Mouse (Mus musculus): ENCODE results near the gene Fkbp5. TPM values are rescaled to one million over a fixed set of nuclear protein-coding genes. Genes with fewer than 3 reads are reported as not detected.
A peak's percentile ranks its signal among the peaks of the same experiment; 100 is the strongest.
"Not testable (repeated sequence)": the region's sequence is repeated elsewhere in the genome, so short reads cannot be mapped to it uniquely, and the experiment has no call there.

Fkbp5 gene
- 28.3 and 32.6 TPM in 2 replicates for polyA plus RNA-seq (2016; fragmentation: Nextera tagmentation; extraction: Ambion mirVana)

DNA sequence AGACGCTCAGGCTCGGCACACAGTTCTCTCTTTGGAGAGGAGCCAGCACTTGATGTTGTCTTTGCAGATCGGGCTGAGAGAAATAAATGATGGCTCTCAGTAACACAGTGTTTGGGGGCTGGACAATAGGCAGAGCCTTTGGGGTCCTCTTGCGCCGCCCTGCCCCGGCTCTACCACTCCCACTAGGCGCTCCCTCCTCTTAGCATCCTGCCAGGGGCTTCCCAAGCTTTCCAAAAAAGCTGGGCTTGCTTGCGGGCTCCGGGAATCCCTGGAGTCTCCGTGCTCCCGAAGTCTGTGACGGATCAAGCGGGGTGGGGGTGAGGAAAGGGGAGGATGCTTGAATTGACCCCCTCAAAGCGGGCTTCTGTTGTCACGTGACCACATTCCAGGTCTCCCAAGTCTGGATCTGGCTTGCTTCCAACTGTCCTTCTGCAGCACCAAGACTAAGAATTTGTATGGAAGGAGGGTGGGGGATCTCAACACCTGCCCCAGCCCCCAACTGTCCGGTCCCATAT is at the start of gene Fkbp5:
Fkbp5 (minus strand) TSS at position 87 of the 515 bp plus-strand sequence.
- WGBS = 3% methylated on average over 16 of the region's 16 CpGs
- Histone ChIP-seq H3K9me3 (replicated peaks) (no peaks in the 10 kb centered on the region), H3K4me1 (peaks cover 39% of the 10 kb centered on the region), H3K27ac (peak within 1 kb of the TSS; percentile 82), H3K4me2 (replicated peaks) (peak within 1 kb of the TSS; percentile 80), H3K36me3 (no peaks in the 10 kb centered on the region), H3K4me3 (peak within 1 kb of the TSS; percentile 44), H3K27me3 (peaks cover 46% of the 10 kb centered on the region), H3K9ac (peak within 1 kb of the TSS; percentile 61)
- ATAC-seq (ENCODE audit: low FRiP score) = peak; percentile 26

DNA sequence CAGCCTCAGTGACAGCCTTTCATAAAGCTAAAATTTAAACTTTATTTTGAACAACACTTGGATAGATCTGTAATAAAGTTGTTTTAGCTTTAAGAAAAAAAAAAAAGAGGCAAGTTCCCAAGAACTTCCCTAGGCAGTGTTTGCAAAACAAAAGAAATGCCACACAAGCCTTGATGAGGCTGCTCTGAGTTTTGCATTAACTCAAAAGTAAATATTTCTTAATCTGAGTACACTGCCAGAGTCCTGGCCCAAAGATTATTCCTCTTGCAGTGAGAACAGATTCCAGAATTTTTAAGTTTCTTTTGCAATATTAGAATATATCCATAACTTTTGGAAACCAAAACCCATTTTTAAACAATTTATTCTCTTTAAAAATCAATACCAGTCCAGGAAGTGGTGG is 47.9 kb upstream of the Fkbp5 start:
- Histone ChIP-seq H3K36me3 (no peaks in the 10 kb centered on the region), H3K27ac (no peak overlapping the region), H3K27me3 (no peaks in the 10 kb centered on the region), H3K4me3 (no peak overlapping the region), H3K4me1 (no peaks in the 10 kb centered on the region), H3K9ac (no peak overlapping the region), H3K9me3 (replicated peaks) (no peaks in the 10 kb centered on the region), H3K4me2 (replicated peaks) (no peak overlapping the region)
- ATAC-seq (ENCODE audit: low FRiP score) = no peak

- peaks cover 5% of the 10 kb centered on the region; the same call in 1 of the 2 replicates for H3K4me1 ChIP-seq
- H3K36me3 ChIP-seq = no peaks in the 10 kb centered on the region
- H3K4me3 ChIP-seq = no peak overlapping the region
- WGBS = 58% methylated on average over 7 of the region's 7 CpGs
- no peaks in the 10 kb centered on the region for H3K27me3 ChIP-seq
- no peak overlapping the region for H3K4me2 ChIP-seq (replicated peaks)
- no peak overlapping the region for H3K27ac ChIP-seq
- ATAC-seq (ENCODE audit: low FRiP score) = no peak
- no peak overlapping the region for H3K9ac ChIP-seq
- no peaks in the 10 kb centered on the region for H3K9me3 ChIP-seq (replicated peaks)
These were observed 44.3 kb upstream of the Fkbp5 start for GRCm38 (mm10) chr17:28561613-28562012.

- H3K27ac ChIP-seq = no peak within 1 kb of the TSS
- WGBS = 91% methylated on average over 4 of the region's 4 CpGs
- no peaks in the 10 kb centered on the region for H3K9me3 ChIP-seq (replicated peaks)
- H3K9ac ChIP-seq = no peak within 1 kb of the TSS
- ATAC-seq (ENCODE audit: low FRiP score) = no peak
- no peak within 1 kb of the TSS for H3K4me2 ChIP-seq (replicated peaks)
- H3K4me1 ChIP-seq = peaks cover 7% of the 10 kb centered on the region; the same call in 1 of the 2 replicates
- no peaks in the 10 kb centered on the region for H3K36me3 ChIP-seq
- H3K27me3 ChIP-seq = no peaks in the 10 kb centered on the region
- no peak within 1 kb of the TSS for H3K4me3 ChIP-seq
These were observed 43.3 kb upstream of the Fkbp5 start, which contains the start of gene Clps for GRCm38 (mm10) chr17:28560598-28560997. TSS of gene Clps (minus strand) at chr17:28560766.

GRCm38 (mm10) chr17:28557772-28558171 is 40.4 kb upstream of the Fkbp5 start:
- H3K36me3 ChIP-seq = no peaks in the 10 kb centered on the region
- peaks cover 14% of the 10 kb centered on the region for H3K4me1 ChIP-seq
- H3K27me3 ChIP-seq = no peaks in the 10 kb centered on the region
- no peaks in the 10 kb centered on the region for H3K9me3 ChIP-seq (replicated peaks)
- 70% methylated on average over 6 of the region's 6 CpGs for WGBS
- no peak overlapping the region for H3K4me2 ChIP-seq (replicated peaks)
- H3K4me3 ChIP-seq = no peak overlapping the region
- H3K27ac ChIP-seq = no peak overlapping the region
- ATAC-seq (ENCODE audit: low FRiP score) = no peak
- H3K9ac ChIP-seq = no peak overlapping the region

DNA sequence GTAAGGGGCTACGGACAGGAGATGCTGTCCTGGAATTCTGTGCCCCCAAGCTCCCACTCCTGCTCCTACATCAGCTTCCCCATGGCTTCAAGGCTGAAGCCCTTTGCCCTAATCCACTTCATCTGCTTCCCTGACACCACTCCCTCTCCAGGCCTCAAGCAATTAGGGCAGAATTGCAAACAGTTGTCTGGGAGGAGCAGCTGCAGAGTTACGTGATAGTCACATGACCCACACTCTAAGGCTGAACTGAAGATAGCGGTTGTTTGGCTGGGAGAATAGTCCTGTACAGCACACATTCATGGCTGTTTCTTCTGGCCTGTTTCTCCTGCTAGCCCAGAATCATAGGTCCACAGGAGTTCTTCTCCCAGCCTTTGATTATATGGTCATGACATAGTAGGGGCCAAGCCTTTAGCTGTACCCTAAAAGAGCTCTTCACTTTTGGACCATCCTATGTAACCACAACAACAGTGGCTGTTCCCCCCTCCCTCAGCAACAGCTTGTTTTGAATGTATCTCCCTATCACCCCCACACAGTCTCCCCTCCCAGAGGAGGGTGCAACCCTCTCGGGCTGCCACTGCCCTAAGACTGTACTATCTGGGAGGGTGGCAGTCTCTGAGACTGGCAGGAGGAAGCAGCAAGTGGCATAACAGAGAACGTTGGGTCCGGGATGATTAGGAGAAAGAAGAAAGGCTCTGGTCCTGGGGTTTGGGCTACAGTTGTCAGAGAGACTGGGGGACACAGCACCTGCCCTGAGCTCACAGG is 39.5 kb upstream of the Fkbp5 start:
- 50% methylated on average over 6 of the region's 6 CpGs for WGBS
- no peaks in the 10 kb centered on the region for H3K36me3 ChIP-seq
- H3K4me3 ChIP-seq = no peak overlapping the region
- no peaks in the 10 kb centered on the region for H3K9me3 ChIP-seq (replicated peaks)
- peaks cover 15% of the 10 kb centered on the region for H3K4me1 ChIP-seq
- no peak overlapping the region for H3K9ac ChIP-seq
- H3K27ac ChIP-seq = no peak overlapping the region
- peak; percentile 13; the same call in 1 of the 2 replicates for ATAC-seq (ENCODE audit: low FRiP score)
- H3K4me2 ChIP-seq (replicated peaks) = no peak overlapping the region
- H3K27me3 ChIP-seq = no peaks in the 10 kb centered on the region

DNA sequence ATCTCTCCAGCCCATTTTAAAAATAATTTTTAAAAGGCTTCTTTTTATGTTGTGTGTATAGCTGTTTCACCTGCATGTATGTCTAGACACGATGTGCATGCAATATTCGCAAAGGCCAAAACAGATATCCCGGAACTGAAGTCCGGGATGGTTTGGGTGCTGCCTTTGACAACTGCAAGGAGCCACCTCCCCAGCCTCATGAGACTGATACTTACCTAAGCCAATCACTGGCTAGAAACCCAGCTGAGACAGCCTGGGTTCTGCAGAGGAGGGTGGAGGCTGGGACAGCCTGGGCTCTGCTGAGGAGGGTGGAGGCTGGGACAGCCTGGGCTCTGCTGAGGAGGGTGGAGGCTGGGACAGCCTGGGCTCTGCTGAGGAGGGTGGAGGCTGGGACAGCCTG is 36.7 kb upstream of the Fkbp5 start:
- not testable (repeated sequence) for ATAC-seq (ENCODE audit: low FRiP score); H3K36me3 ChIP-seq; H3K9ac ChIP-seq; H3K27ac ChIP-seq; H3K4me2 ChIP-seq (replicated peaks); H3K4me3 ChIP-seq; H3K27me3 ChIP-seq; H3K9me3 ChIP-seq (replicated peaks)
- WGBS = 90% methylated on average over 4 of the region's 4 CpGs
- peaks cover 15% of the 10 kb centered on the region for H3K4me1 ChIP-seq

DNA sequence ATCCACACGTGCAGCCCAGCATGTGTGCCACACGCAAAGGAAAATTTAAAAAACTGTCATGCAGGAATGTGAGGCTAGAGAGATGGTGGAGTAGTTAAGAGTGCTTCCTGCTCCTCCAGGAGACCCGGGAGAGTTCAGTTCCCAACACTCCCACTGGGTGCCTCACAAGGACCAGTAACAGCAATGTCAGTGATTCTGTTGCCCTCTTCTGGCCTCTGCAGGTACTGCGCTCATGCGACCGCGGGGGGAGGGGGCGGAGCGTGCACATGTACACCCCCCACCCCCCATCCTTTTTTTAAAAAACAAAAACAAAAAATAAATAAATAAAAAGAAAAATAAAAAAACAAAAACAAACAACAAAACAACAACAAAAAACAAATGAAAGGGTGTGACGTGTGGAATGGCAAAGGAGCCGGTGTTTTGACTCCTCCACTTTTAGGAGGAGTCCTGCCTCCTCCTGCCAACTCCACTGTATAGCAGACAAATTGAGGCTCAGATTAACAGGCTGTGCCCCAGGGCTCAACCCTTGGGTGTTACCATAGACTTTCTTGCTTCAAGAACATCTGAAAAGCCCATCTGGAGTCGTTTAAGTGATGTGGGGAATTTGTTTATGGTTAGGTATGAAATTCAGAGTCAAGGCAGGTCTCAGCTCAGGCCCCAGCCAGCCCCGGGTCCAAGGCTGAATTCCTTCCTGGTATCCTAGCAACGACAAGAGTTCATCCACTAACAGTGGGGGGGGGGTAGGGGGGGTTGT is 35.9 kb upstream of the Fkbp5 start:
- no peak overlapping the region for H3K9ac ChIP-seq
- no peak for ATAC-seq (ENCODE audit: low FRiP score)
- 5% methylated on average over 14 of the region's 14 CpGs for WGBS
- no peaks in the 10 kb centered on the region for H3K27me3 ChIP-seq
- no peak overlapping the region for H3K4me2 ChIP-seq (replicated peaks)
- no peak overlapping the region for H3K4me3 ChIP-seq
- peaks cover 15% of the 10 kb centered on the region for H3K4me1 ChIP-seq
- H3K9me3 ChIP-seq (replicated peaks) = no peaks in the 10 kb centered on the region
- H3K36me3 ChIP-seq = no peaks in the 10 kb centered on the region
- H3K27ac ChIP-seq = no peak overlapping the region

- no peaks in the 10 kb centered on the region for H3K36me3 ChIP-seq
- H3K4me2 ChIP-seq (replicated peaks) = no peak within 1 kb of the TSS
- no peak for ATAC-seq (ENCODE audit: low FRiP score)
- no peak within 1 kb of the TSS for H3K4me3 ChIP-seq
- H3K27me3 ChIP-seq = no peaks in the 10 kb centered on the region
- H3K4me1 ChIP-seq = peaks cover 9% of the 10 kb centered on the region; the same call in 1 of the 2 replicates
- 76% methylated on average over 14 of the region's 14 CpGs for WGBS
- H3K27ac ChIP-seq = no peak within 1 kb of the TSS
- H3K9me3 ChIP-seq (replicated peaks) = no peaks in the 10 kb centered on the region
- H3K9ac ChIP-seq = no peak within 1 kb of the TSS
These were observed 31.8 kb upstream of the Fkbp5 start, which contains the start of gene Clpsl2 for GRCm38 (mm10) chr17:28549111-28549510. TSS of gene Clpsl2 (plus strand) at chr17:28549411.

DNA sequence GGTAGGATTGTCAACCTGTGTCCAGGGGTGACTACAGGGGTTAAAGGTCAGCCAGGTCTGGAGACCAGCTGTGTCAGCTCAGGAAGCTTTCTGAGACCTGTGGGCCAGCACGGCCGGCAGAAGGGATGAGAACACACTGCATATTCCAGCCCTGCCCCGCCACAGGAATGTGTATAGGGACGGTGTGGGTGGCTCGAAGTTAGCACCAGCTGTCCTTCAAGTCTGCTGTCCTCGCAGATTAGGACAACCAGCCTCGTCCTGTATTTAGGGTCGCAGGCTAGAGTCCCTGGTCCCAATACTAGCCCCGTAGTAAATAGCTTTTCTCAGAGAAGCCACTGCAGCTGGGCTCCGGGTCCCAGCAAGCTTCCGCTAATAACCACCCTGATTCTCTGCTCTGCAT is 31.2 kb upstream of the Fkbp5 start:
- no peaks in the 10 kb centered on the region for H3K9me3 ChIP-seq (replicated peaks)
- 68% methylated on average over 11 of the region's 11 CpGs for WGBS
- ATAC-seq (ENCODE audit: low FRiP score) = no peak

DNA sequence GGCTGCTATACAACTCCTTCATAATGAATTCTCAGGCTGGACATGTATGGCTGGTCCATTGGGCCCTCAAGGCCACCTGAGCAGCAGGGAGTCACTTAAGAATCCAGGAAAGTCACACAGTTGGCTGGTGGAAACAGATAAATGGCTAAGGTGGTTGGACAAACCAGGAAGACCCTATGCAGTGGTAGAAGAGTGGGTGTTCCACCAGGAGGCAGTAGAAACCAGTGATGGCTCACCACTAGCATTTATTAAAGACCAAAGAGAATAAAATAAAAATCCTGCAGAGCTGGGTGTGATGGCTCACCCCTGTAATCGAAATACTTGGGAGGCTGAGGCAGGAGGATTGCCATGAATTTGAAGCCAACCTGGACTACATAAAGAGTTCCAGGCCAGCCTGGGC is 29.6 kb upstream of the Fkbp5 start:
- Histone ChIP-seq H3K4me3 (no peak overlapping the region), H3K9me3 (replicated peaks) (0 out of 2 replicates have a peak, but pooled peaks cover 1% of the 10 kb centered on the region), H3K9ac (no peak overlapping the region), H3K27me3 (no peaks in the 10 kb centered on the region), H3K4me2 (replicated peaks) (no peak overlapping the region), H3K36me3 (no peaks in the 10 kb centered on the region), H3K4me1 (no peaks in the 10 kb centered on the region), H3K27ac (no peak overlapping the region)
- no peak for ATAC-seq (ENCODE audit: low FRiP score)
- WGBS = 81% methylated on average over 1 of the region's 1 CpGs

More for the DNA sequence above, 31.2 kb upstream of the Fkbp5 start:
- Histone ChIP-seq H3K4me1 (peaks cover 8% of the 10 kb centered on the region; the same call in 1 of the 2 replicates), H3K36me3 (no peaks in the 10 kb centered on the region), H3K27me3 (no peaks in the 10 kb centered on the region), H3K4me3 (no peak overlapping the region), H3K4me2 (replicated peaks) (no peak overlapping the region), H3K9ac (no peak overlapping the region), H3K27ac (no peak overlapping the region)

GRCm38 (mm10) chr17:28537881-28538280 is 20.6 kb upstream of the Fkbp5 start:
- no peak overlapping the region for H3K4me3 ChIP-seq

More at GRCm38 (mm10) chr17:28537881-28538280, 20.6 kb upstream of the Fkbp5 start:
- H3K4me1 ChIP-seq = no peaks in the 10 kb centered on the region
- 46% methylated on average over 12 of the region's 12 CpGs for WGBS
- no peak overlapping the region for H3K4me2 ChIP-seq (replicated peaks)
- H3K27ac ChIP-seq = no peak overlapping the region
- no peak overlapping the region for H3K9ac ChIP-seq
- peaks cover 4% of the 10 kb centered on the region for H3K27me3 ChIP-seq
- ATAC-seq (ENCODE audit: low FRiP score) = no peak
- H3K36me3 ChIP-seq = no peaks in the 10 kb centered on the region
- peaks cover 21% of the 10 kb centered on the region for H3K9me3 ChIP-seq (replicated peaks)
